Mouse (Mus musculus) erythroblast, embryonic 14.5 days (primary cell): ENCODE measurements around the gene Ankdd1a. TPM values are rescaled to one million over a fixed set of nuclear protein-coding genes. Genes with fewer than 3 reads are reported as not detected.

Source experiments
- H3K27me3 ChIP-seq: 2 replicates; pipeline ENCODE4 v1.6.1; 2012; ENCODE audit warnings: inconsistent platforms; ENCODE audit not compliant: control insufficient read depth
- H3K36me3 ChIP-seq: 2 replicates; pipeline ENCODE4 v1.6.1; 2012; ENCODE audit warnings: mild to moderate bottlenecking, inconsistent platforms; ENCODE audit not compliant: control insufficient read depth
- H3K4me1 ChIP-seq: 2 replicates; pipeline ENCODE4 v1.6.1; 2012; ENCODE audit warnings: inconsistent platforms; ENCODE audit not compliant: control insufficient read depth
- H3K4me3 ChIP-seq: replicated peaks from 2 replicates; pipeline ENCODE3; 2012; ENCODE audit warnings: moderate library complexity, mild to moderate bottlenecking, inconsistent platforms
- H3K9me3 ChIP-seq: 2 replicates; pipeline ENCODE4 v1.6.1; 2012; ENCODE audit warnings: low read length, inconsistent platforms, mixed read lengths; ENCODE audit not compliant: control insufficient read depth
- GATA1 ChIP-seq: IDR thresholded peaks from 2 replicates; pipeline ENCODE4 v1.6.1; 2012; ENCODE audit warnings: low read length, inconsistent platforms, mixed read lengths
- TAL1 ChIP-seq: IDR thresholded peaks from 3 replicates; pipeline ENCODE4 v1.6.1; 2012; ENCODE audit warnings: low read length, inconsistent platforms, mixed read lengths
- polyA plus RNA-seq: library from polyadenylated mRNA; stranded (reverse); fragments of >175 nt; gene quantifications from 2 replicates; pipeline ENCODE4 v1.2.3, GENCODE M21; 2012

The Ankdd1a gene
- not detected in 2 replicates for polyA plus RNA-seq

DNA sequence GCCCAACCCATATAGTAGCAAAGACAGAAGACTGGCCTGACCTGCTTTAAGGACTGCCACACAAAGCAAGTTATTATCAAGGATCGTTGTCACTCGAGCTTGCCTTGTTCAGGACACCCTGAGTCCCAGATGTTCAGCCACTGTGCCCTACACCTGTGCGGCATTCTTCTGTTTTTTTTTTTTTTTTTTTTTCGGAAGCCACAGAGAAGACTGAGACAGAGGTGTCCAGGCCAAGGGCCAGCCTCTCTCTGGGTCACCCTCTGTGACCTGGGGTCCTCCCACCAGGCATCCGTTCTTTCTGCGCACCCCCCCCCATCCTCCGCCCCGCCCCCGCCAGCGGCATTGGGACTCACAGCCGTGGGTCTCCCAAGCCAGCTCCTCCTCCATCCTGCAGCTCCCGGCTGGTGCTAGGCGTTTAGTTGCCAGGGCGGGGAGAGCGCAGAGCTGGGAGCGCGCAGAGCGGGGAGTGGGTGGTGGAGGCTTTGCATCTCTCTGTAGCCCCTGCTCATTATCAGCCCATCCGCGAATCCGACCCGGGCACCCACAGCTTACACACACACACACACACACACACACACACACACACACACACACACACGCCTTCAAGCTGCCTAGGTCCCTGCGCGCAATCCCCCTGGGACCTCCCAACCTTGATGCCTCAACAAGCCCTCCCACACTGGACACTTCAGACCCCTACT, at the start of gene Ankdd1a:
TSS of gene Ankdd1a (minus strand) at position 387 of the 698 bp plus-strand sequence.
- H3K36me3 ChIP-seq = no peaks in the 10 kb centered on the region
- peaks cover 15% of the 10 kb centered on the region for H3K4me1 ChIP-seq
- peaks cover 19% of the 10 kb centered on the region for H3K27me3 ChIP-seq
- H3K4me3 ChIP-seq = no peak within 1 kb of the TSS
- no peaks in the 10 kb centered on the region for H3K9me3 ChIP-seq
- TF ChIP-seq TAL1 (no peak), GATA1 (no peak)

- Histone ChIP-seq H3K36me3 (peaks cover 96% of the 10 kb centered on the region), H3K4me1 (peaks cover 78% of the 10 kb centered on the region)
- TF ChIP-seq GATA1 = no peak
- no peak for TF ChIP-seq TAL1
These were observed 49.5 kb upstream of the Ankdd1a start for GRCm38 (mm10) chr9:65569491-65569971.

DNA sequence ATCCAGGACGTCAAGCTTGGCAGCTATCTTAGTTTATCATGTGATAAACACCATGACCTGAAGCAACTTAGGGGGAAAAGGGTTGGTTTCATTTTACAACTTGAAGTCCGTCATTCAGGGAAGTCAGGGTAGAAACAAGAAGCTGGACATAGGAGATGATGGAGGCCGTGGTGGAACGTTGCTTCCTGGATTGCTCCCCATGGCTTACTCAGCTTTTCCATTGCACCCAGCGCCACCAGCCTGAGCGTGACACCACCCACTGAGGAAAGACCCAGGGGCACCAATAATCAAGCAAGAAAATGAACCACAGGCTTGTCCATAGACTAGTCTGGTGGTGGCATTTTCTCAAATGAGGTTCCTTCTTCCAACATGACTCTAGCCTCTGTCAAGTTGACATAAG, 48.8 kb upstream of the Ankdd1a start:
- Histone ChIP-seq H3K4me1 (peaks cover 82% of the 10 kb centered on the region), H3K4me3 (no peak overlapping the region), H3K27me3 (no peaks in the 10 kb centered on the region), H3K9me3 (no peaks in the 10 kb centered on the region), H3K36me3 (peaks cover 100% of the 10 kb centered on the region)
- TF ChIP-seq TAL1 (no peak), GATA1 (no peak)

More at GRCm38 (mm10) chr9:65569491-65569971, 49.5 kb upstream of the Ankdd1a start:
- Histone ChIP-seq H3K4me3 (no peak overlapping the region), H3K27me3 (no peaks in the 10 kb centered on the region), H3K9me3 (no peaks in the 10 kb centered on the region)

DNA sequence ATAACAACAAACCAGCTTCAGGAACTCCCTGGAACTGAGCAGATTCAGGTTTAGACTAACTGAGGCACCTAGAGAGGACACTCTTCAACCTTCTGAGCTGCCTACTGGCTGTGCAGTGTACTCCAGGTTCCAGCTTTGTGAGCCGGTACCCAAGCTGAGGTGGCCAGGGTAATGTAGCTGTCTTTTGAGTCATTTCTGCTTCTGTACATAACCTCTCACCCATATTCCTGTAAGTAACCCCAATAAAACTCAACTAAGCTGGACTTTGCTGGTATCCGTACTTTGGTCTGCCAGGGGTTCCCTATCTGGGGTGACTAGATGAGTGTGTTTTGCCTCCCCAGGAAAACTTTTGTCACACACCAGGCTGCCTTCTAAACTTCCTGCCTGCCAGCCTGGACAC, 44.7 kb upstream of the Ankdd1a start:
- H3K9me3 ChIP-seq = no peaks in the 10 kb centered on the region
- TF ChIP-seq GATA1 (no peak), TAL1 (no peak)
- H3K4me1 ChIP-seq = peaks cover 89% of the 10 kb centered on the region
- peaks cover 100% of the 10 kb centered on the region for H3K36me3 ChIP-seq
- H3K27me3 ChIP-seq = no peaks in the 10 kb centered on the region
- no peak overlapping the region for H3K4me3 ChIP-seq

GRCm38 (mm10) chr9:65563073-65563472, 43.1 kb upstream of the Ankdd1a start:
- no peak overlapping the region for H3K4me3 ChIP-seq
- peaks cover 86% of the 10 kb centered on the region for H3K4me1 ChIP-seq
- H3K9me3 ChIP-seq = no peaks in the 10 kb centered on the region
- H3K36me3 ChIP-seq = peaks cover 100% of the 10 kb centered on the region
- TF ChIP-seq TAL1 = no peak
- TF ChIP-seq GATA1 = no peak
- no peaks in the 10 kb centered on the region for H3K27me3 ChIP-seq

DNA sequence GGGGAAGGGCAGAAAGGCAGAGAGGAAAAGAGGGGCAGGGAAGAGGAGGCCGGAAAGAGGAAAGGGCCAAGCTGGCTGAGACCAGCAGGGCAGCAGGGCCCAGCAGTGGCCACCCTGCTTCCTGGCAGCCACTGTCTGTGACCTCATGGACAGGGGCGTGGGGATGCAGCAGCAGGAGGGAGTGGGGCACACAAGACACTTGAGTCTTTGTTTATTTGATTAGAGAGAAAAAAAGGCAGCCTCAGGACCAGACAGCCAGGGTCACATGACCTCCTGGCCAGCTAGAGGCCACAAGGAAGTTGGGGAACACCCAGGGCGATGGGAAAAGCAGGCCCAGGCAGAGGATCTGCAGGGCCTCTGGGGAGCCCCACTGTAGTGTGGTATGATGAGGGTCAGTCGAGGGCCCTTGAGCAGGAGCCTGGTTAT, 42.1 kb upstream of the Ankdd1a start:
- TF ChIP-seq TAL1 (no peak), GATA1 (no peak)
- no peaks in the 10 kb centered on the region for H3K27me3 ChIP-seq
- H3K4me3 ChIP-seq = no peak overlapping the region
- peaks cover 90% of the 10 kb centered on the region for H3K4me1 ChIP-seq
- no peaks in the 10 kb centered on the region for H3K9me3 ChIP-seq
- peaks cover 100% of the 10 kb centered on the region for H3K36me3 ChIP-seq

DNA sequence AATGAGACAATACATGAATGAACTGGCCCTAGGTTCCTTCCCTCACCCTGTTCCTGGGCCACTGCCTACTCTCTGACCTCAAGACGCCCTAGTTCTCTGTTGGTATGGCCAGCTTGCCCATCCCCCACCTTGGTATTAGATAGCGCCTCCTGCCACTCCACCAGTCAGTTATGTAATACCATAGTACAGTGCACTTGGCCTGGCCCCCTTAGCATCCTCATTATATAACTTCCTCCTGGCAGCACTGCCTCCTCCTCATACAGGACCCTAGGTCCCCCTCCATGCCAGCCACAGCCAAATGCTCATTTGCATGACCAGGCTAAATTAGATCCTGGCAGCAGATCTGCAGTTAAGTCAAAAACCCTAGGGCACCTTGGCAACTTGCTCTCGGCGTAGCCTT, 41.0 kb upstream of the Ankdd1a start:
- H3K36me3 ChIP-seq = peaks cover 100% of the 10 kb centered on the region
- no peak overlapping the region for H3K4me3 ChIP-seq
- H3K4me1 ChIP-seq = peaks cover 90% of the 10 kb centered on the region
- no peaks in the 10 kb centered on the region for H3K9me3 ChIP-seq
- TF ChIP-seq GATA1 (no peak), TAL1 (no peak)
- H3K27me3 ChIP-seq = no peaks in the 10 kb centered on the region

GRCm38 (mm10) chr9:65558806-65559205, 38.8 kb upstream of the Ankdd1a start:
- H3K4me3 ChIP-seq = no peak overlapping the region
- H3K27me3 ChIP-seq = no peaks in the 10 kb centered on the region
- no peaks in the 10 kb centered on the region for H3K9me3 ChIP-seq
- TF ChIP-seq TAL1 = no peak
- TF ChIP-seq GATA1 = no peak
- peaks cover 100% of the 10 kb centered on the region for H3K36me3 ChIP-seq
- H3K4me1 ChIP-seq = peaks cover 90% of the 10 kb centered on the region

- H3K4me1 ChIP-seq = peaks cover 92% of the 10 kb centered on the region
- no peak overlapping the region for H3K4me3 ChIP-seq
- TF ChIP-seq TAL1 = no peak
- no peaks in the 10 kb centered on the region for H3K27me3 ChIP-seq
- peaks cover 100% of the 10 kb centered on the region for H3K36me3 ChIP-seq
- H3K9me3 ChIP-seq = no peaks in the 10 kb centered on the region
These were observed 37.0 kb upstream of the Ankdd1a start for GRCm38 (mm10) chr9:65556979-65557378.
